Mouse (Mus musculus): ENCODE data around the gene Omt2b.
"Not testable (repeated sequence)": the region's sequence is repeated elsewhere in the genome, so short reads cannot be mapped to it uniquely, and the experiment has no call there.

Gene Omt2b

DNA sequence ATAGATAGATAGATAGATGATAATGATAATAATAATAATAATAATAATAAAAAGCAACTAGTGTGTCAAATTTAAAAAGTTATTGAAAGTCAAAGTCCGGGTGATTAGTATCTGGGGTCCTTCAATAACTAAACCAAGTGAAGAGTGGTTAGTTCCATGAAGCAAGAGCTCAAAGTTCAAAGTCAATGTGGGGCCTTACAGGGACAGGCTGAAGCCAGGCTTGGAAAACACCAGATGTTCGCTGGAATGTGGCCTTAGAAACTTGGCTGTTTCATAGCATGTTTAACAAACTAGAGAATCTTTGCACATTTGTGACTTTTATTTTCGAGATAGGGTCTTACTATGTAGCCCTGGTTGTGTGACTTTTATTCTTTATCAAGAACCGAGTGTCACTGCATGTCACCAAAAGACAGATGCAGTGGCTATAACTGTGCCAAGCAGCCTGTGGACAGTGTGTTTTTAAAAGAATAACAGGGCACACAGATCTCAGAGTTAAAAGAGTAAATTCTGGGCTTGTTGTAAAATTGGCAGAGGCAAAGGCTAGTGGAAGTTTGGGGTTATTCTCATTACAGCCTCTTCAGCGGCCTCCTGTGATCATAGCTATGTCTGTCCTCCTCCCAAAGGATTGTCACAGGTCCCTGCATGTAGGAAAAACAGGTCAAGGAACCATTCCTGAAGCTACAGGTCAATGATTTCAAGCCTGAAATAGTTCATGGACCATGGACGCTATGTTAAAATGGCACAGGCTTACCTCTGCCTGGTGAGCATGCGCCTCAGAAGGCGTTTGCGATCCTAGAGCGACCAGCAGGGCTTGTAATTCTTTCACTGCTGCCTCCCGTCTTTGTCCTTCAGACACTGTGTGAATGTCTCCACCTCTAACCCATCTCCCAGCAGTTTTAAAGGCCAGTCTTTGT is 27.5 kb downstream of the Omt2b start:
- DNase-seq, result no peak

DNA sequence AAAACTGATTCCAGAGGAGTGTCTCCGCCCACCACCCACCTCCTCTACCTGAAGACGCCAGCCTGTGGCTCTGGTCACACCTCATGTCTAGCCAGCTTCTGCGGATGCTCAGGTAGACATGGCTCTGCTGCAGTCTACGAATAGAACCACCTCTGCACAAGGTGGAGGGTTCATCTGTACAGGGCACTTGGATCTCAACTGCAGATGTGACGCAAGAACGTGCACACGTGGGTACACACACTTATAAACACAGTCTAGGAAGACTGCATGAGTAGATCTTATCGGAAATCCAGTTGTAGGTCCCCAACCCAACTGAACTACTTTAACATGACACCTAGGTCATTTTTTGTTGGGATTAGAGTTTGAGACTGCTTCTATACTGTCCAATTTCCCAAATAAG is 28.2 kb downstream of the Omt2b start, which contains the start of gene Gsta2:
Gene Gsta2 (minus strand): TSS at position 178 of the 400 bp plus-strand sequence.
- DNase-seq, result no peak

DNA sequence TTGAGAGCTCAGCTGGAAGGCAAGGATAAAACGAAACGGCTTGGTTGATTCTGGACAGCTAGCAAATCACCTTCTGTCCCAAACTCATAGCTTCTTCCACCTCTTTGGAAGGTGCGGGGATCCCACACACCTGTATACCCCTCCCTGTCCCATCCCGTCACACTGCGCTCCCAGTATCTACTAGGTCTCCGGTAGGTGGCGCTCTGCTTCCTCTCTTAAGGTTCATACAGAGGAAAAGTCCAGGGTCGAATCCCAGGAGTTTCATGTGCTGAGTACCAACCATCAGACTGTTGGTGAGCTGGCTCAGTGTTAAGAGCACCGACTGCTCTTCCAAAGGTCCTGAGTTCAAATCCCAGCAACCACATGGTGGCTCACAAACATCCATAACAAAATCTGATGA is 30.7 kb downstream of the Omt2b start:
- peak; percentile 82 to 85 for DNase-seq

DNA sequence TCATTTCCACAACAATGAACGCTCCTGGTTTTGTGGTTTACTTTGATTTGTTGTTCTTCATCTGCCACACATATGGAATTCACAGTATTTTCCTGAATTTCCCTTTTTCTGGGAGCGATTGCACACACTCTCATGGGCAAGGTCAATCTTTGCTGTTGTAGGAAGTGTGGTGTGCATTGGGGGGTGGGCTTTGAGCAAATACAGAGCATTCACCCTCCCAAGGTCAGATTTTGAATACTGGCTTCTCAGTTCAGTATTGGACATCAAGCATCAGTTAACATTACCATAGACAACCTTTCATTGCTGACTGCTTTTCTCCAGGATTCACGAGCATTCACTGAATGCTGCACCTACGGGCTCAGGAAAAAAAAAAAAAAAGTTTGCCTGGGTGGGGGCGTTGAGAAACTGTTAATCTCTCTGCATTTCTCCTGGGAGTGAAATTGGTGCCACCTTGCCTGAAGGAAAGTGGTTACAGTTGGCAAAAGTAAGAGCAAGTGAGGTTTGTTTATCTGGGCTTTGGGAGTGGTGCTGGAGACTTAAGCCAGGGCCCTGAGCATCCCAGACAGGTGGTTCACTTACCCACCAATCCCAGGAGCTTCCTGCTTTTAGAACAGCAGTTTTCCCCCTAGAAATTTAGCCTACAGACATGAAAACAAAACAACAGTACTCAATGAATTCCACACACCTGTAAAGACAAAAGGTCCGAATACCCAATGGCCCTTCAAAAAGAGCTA is 32.5 kb downstream of the Omt2b start:
- DNase-seq, result no peak

DNA sequence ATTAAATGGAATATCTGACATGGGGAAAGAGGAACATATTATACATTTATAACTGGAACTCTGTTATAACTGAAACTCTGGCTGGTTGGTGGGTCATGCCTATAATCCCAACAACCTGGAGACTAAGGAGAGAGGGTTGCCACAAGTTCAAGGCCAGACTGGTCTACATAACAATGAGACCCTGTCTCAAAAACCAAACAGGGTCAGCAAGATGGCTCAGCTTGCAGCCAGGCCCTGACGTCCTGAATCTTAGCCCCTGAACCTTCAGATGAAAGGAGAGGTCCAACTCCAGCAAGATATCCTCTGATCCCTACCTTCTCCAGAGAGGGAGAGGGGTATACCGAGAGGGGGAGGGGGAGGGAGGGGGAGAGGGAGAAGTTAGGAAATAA is 33.1 kb downstream of the Omt2b start:
- no peak for DNase-seq

DNA sequence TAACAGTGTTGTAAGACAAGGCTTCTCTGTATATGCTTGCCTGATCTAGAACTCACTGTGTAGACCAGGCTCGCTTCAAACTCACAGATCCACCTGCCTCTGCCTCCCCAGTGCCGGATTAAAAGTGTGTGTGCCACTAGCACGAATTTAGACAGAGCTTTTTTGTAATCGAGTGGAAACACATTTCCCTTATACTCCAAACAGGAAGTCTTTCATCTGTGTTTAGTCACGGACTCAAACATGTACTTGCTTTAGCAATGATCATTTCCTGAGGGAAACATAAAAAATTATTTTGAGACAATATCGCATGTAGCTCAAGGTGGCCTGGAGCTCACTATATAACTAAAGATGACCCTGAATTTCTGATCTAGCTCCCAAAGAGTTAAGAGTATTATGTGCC is 36.0 kb downstream of the Omt2b start:
- DNase-seq, result no peak

DNA sequence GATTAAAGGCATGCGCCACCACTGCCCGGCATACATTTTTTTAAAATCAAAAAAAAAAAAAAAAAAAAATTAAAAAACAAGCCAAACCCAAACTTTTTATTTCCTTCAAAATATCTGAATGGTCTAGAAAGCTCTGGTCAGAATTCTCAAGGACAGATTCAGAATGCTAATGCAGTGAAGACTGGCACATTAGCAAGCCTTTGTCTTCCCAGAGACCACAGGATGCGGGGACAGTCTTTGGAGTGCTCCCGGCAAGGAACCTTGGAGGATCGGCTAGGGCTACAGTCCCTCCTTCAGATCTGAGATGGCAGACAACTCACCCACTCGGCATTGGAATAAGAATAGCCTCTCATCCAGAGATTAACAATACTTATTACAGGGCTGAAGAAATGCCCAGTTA is 37.3 kb downstream of the Omt2b start:
- DNase-seq, result no peak

DNA sequence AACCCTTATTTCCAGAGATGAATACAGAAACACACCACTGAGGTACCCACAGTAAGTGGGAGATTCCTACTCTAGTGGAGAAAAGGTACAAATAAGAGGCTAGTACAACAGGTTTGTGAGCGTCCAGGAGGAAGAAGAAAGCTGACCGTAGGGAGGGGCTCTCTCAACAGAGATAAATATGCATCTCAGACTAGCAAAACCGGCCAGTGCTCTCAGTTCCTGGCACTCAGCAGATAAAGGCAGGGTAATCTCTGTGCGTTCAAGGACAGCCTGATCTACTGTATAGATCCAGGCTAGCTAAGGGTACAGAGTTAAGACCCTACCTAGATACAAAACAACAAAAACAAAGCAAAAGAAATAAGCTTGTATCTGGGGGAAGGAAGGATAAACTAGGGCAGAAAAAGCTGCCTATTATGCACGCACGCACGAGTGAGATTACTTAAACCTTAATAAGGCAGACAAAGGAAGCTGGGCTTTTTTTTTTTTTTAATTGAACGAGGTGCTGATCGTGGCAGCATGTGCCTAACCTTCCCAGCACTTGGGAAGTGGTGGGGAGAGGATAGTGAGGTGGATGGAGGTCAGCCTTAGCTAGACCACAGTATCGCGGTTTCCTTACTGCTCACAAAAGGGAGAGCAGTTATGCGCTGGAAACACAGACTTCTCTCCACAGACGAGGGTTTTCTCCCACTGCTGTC is 38.6 kb downstream of the Omt2b start:
- DNase-seq, result no peak

DNA sequence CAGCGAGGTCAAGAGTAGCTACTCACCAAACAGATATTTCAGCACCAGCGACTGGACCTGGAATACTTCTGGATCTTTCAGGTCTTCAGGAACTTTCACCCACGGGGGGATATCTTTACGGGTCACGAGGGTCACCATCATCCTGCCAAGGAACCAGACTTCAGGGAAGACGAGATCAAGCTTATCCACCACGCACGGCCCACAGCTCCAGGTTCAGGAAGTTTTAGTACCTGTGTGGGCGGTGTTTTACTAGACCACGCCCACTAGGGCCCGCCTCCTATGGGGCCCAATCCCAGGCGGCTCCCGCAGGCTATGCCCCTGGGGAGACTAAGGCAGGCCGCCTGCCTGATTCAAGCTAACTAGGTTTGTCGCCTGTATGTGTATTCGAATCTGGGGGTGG is 40.6 kb downstream of the Omt2b start, which contains the start of gene Dppa5a:
Gene Dppa5a (minus strand): TSS at position 219 of the 400 bp plus-strand sequence.
- DNase-seq, result not testable (repeated sequence)

DNA sequence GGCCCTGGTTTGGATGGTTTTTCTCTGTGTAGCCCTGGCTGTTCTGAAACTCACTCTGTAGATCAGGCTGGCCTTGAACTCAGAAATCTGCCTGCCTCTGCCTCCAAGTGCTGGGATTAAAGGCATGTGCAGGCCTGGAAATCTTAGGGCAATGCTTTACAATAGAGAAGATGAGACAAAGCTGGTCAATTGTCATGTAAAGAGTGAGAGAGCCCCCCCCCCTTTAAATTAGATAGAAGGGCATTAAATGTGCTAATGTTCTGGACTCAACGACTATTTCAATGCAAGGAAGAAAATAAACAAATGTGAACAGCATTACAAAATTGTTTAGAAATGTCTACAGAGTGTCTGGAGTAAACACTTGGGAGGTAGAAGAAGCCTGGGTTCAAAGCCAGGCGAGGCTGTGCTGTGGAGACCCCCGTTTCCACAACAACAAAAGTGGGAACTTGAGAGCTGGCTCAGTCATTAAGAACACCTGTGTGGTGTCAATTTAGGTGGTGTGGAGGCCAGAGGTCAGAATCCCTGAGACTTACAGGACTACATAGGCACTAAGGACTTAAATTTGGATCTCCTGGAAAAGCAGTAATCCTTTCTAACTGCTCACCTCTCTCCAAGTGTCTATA is 41.4 kb downstream of the Omt2b start:
- no peak for DNase-seq

DNA sequence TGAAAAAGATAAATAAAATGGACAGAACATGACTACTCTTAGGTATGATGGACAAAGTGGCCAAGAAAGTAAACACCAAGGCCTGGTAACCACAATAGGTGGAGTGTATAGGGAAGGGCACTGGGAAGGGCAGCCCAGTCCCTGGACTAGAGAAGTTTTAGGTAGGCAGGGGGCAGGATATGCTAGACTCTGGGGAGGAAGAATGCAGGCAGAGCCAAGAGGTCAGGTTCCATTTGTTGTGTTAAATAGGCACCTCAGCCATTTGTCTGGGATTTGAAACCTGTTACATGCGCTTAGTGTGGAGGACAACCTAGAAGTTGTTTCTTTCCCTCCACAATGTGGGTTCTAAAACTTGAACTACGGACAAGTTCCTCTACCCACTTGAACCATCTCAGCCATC is 42.0 kb downstream of the Omt2b start:
- no peak for DNase-seq

DNA sequence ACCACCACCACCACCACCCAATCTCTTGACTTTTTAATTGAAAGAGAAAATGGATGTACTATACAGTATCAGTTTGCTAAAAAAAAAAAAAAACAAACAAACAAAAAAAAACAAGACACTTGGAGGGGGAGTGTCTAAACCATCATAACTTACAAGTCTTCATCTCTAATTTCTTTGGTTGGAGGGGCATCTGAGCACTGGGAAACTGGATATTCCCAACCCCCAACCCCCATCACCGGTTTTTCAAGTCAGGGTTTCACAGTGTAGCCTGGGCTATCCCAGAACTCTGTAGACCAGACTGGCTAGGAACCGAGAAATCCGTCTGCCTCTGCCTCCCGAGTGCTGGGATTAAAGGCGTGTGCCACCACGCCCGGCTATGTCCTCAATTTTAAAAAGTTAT is 42.4 kb downstream of the Omt2b start:
- no peak for DNase-seq

DNA sequence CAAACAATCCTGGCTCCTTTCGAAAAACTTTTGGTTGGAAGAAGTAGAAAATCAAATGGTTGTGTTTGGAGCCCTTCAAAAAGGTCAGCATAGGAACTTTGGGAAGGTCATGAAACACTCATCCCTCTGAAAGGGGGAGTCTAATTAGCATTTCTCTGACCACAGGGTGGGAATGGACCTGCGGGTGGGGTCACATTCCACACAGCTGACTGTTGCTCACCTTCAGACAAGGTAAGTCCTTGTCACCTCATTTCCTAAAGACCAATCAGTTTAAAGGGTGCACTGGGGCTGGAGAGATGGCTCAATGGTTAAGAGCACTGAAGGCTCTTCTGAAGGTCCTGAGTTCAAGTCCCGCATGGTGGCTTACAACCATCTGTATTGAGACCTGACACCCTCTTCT is 44.1 kb downstream of the Omt2b start:
- no peak for DNase-seq

DNA sequence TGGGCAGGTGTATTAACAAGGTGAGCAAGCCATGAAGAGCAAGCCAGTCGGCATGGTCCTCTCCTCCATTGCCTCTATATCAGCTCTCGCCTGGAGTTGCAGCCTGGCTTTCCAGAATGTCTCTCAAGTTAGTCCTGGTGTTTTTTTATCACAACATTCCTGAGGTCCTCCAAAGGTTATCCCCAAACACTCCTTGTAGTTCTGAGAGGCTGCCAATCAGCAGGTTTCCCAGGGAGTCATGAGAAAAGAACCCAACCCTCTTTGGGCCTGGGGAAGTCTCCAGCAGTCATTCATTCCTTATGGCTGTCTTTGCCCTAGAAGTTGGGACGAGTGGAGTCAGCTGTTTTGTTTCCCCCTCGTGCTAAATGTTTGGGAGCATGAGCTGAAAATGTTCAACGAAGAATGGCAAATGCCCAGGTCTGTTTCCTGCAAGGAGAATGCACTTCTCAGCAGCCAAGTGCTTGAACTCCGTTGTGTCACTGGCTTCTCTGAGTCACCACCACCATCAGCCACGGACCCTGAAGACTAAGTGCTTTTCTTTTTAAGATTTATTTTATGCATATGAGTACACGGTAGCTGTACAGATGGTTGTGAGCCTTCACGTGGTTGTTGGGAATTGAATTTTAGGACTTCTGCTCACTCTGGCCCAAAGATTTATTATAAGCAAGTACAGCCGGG is 45.6 kb downstream of the Omt2b start:
- no peak for DNase-seq

DNA sequence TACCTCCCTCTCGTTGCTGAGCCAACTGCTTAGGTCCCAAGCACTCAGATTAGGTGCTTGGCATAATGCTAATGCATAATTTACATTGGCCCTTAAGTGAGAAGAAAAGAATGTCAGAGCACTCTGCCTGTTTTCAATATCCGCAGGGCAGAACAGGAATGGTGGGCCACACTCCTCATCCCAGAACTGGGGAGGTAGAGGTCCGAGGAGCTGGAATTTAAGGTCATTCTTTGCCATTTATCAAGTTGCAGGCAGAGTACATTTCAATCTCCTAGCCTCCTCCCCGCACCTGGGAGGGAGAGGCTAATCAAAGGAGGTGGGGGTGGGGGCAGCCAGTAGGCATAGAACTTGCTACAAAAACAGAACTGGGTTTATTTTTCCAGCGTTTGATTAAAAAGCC is 47.0 kb downstream of the Omt2b start:
- no peak for DNase-seq

DNA sequence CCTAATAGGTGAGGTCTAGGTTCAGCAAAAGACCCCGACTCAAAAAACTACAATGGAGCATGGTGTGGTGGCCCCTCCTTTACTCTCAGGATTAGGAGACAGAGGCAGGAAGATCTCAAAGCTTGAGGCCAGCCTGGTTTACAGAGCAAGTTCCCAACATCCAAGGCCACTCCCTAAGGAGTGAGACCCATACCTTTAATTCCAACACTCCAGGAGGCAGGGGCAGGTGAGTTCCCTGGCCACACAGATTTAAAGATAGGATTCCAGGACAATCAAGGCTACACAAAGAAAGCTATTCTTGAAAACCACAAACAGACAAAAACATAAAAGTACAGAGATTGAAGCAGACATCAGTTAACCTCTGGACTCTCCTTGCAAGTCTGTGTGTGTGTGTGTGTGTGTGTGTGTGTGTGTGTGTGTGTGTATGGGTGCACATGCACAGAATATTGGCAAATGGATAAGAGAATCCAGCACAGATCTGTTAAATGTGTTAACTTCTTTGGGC is 47.5 kb downstream of the Omt2b start:
- DNase-seq, result no peak

DNA sequence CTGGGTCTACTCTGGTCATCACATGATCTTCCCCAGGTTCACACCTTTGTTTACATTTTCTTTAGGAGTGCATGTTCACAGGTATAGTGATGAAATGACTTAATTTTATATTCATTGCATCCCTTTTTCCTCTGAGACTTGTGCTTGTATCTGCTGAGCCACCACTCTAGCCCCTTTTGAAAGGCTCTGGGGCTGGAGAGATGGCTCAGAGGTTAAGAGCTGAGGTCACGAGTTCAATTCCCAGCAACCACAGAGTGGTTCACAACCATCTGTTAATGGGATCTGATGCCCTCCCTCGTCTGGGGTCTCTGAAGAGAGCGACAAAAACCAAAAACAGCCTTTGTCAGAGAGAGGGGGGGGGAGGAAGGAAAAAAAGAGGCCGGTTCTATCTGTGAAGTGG is 48.1 kb downstream of the Omt2b start:
- DNase-seq, result no peak

DNA sequence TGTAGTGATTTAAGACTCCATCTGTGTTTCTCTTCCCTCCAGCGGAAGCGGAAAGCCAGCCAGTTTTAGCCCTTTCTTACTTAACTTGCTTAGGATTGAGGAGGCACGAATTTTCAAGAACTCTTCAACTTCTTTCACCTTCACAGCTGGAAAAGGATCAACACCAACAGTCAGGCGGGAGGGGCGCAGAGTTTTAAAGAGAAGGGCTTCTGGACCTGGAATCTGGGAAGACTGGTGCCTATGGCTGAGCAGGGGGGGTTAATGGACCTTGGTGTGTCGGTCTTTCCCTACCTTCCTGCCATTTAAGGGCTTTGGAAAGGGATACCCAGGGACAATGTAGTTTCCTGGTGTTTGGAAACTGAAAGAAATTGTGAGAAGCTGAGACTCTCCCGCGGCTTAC is 50.2 kb downstream of the Omt2b start:
- no peak for DNase-seq

DNA sequence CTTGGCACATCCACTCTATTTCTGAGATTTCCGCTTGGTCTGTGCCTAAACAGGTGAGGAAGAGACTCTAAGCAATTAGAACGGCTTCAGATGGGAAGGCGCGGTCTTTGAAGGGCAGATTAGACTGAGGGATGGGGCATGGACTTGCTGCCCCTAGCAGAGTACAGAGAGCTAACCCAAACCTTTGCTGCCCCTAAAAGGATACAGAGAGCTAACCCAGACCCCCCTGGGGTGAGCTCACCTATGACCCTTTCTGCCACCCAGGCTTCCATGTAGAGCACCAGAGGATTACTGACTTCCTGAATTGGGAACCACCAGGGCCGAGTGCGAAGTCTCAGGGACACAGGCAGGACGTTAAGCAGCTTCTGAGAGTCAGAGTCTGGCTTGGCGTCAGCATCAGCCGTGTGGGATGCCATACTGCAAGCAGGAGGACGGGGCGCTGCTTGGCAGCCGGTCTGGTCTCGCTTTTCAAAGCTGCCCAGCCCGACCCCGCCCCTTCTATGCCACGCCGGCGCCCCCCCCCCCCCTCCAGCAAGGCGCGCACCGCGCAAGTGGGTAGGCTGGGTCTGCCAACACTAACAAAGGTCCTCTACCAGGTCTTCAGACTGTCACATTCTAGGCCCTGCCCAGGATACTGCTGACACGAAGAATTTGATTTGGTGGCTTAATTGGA is 50.9 kb downstream of the Omt2b start, which contains the start of gene Ooep:
Gene Ooep (minus strand): TSS at position 613 of the 673 bp plus-strand sequence.
- DNase-seq, result peak; percentile 37 to 63

Measured in kidney, postnatal 4 days (tissue).